Comparison of ENCODE assay signal across 23 mouse cellular contexts in the genomic region with DNA sequence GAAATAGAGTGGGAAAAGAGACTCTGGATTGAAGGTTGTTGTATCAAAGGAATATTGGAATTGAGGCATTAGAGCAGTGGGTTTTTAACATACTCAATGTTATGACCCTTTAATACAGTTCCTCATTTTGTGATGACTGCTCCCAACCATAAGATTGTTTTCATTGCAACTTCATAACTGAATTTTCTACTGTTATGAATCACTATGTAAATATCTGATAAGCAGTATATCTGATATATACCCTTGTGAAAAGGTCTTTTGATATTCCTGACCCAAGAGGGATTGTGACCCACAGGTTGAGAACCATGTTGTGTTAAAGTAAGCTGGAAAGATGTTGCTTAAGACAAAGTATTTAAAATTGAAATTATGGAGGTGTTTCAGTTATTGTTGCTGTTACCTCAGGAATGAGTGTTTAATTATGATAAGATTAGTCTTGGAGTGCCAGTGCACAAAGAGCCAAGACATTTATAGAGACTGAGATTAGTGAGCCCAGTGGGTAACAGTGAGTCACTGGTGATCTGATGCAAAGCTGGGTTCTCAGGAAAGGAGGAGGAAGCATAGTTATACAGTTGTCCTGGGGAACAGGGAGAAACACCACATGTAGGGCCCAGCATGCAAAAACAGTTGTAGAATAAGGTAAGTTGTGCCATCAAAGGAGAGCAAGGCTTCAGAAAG. TPM values are rescaled to one million over a fixed set of nuclear protein-coding genes. Genes with fewer than 3 reads are reported as not detected.
DNase-seq lines count a peak whose midpoint lies in the region; ATAC-seq and TF ChIP-seq lines count a peak whose summit lies in the region.
"Had no signal": no experiment of that assay in that cellular context is flagged by ENCODE, and none has a peak within 500 bp of the region (broad histone marks: within the 10 kb centered on the region; RNA-seq: fewer than 3 reads in every experiment).

No protein-coding gene starts in this region.

- intact Hi-C loops in heart, adult 2 months (cut with DNase I), result no loop called here

- no peak for TF ChIP-seq CTCF in heart, adult 2 months (IDR thresholded peaks at IDR 0.05)

- no peak for TF ChIP-seq POLR2A in heart, adult 2 months (IDR thresholded peaks at IDR 0.05; ENCODE audit: insufficient read depth, low read depth, low read length)

- H3K27ac ChIP-seq in heart, adult 2 months, result peak overlapping the region; percentile 4; the same call in 1 of the 2 replicates
- H3K27ac ChIP-seq in heart, embryonic 12.5 days (ENCODE audit: poor library complexity, severe bottlenecking), result no peak overlapping the region
- H3K27ac ChIP-seq: embryonic facial prominence, embryonic 15.5 days; forebrain, embryonic 10.5 days; heart, embryonic 10.5 days; limb, embryonic 13.5 days had no signal

- no peaks in the 10 kb centered on the region for H3K27me3 ChIP-seq in heart, adult 2 months (ENCODE audit: control insufficient read depth, insufficient read depth, low read length)
- H3K27me3 ChIP-seq in heart, embryonic 12.5 days (replicated peaks), result no peaks in the 10 kb centered on the region
- H3K27me3 ChIP-seq: embryonic facial prominence, embryonic 15.5 days; limb, embryonic 13.5 days; megakaryocyte, embryonic 14.5 days had no signal

- ATAC-seq in heart, embryonic 12.5 days (ENCODE audit: insufficient number of reproducible peaks, low FRiP score), result no peak
- peak; percentile 94 for ATAC-seq in megakaryocyte-erythroid progenitor cell, adult 5-6 weeks (replicated peaks; ENCODE audit: low FRiP score, low TSS enrichment, poor library complexity, severe bottlenecking)
- ATAC-seq: hindbrain, embryonic 16.5 days had no signal

- no peaks in the 10 kb centered on the region for H3K9me3 ChIP-seq in heart, embryonic 12.5 days (replicated peaks)
- H3K9me3 ChIP-seq: embryonic facial prominence, embryonic 15.5 days; forebrain, embryonic 10.5 days; heart, embryonic 10.5 days; limb, embryonic 13.5 days; megakaryocyte, embryonic 14.5 days had no signal

- H3K36me3 ChIP-seq in heart, adult 2 months (ENCODE audit: control insufficient read depth, insufficient read depth, low read length), result peaks cover 23% of the 10 kb centered on the region
- no peaks in the 10 kb centered on the region for H3K36me3 ChIP-seq in heart, embryonic 12.5 days
- H3K36me3 ChIP-seq: embryonic facial prominence, embryonic 15.5 days; forebrain, embryonic 10.5 days; limb, embryonic 13.5 days had no signal

- H3K4me2 ChIP-seq in heart, embryonic 12.5 days, result no peak overlapping the region
- H3K4me2 ChIP-seq: embryonic facial prominence, embryonic 15.5 days; limb, embryonic 13.5 days had no signal

- H3K4me1 ChIP-seq in heart, adult 2 months (ENCODE audit: control insufficient read depth, insufficient read depth, low read length), result peaks cover 3% of the 10 kb centered on the region
- peaks cover 3% of the 10 kb centered on the region; the same call in 1 of the 2 replicates for H3K4me1 ChIP-seq in heart, embryonic 12.5 days (replicated peaks)
- H3K4me1 ChIP-seq: embryonic facial prominence, embryonic 15.5 days; forebrain, embryonic 10.5 days; heart, embryonic 10.5 days had no signal

- peaks cover 2% of the 10 kb centered on the region; the same call in 1 of the 2 replicates for H3K79me2 ChIP-seq in heart, adult 2 months (replicated peaks; ENCODE audit: control insufficient read depth, insufficient read depth, low read length)

- H3K4me3 ChIP-seq in heart, adult 2 months, result no peak overlapping the region
- H3K4me3 ChIP-seq in heart, embryonic 12.5 days, result no peak overlapping the region
- H3K4me3 ChIP-seq: embryonic facial prominence, embryonic 15.5 days; forebrain, embryonic 10.5 days; heart, embryonic 10.5 days; limb, embryonic 13.5 days; megakaryocyte, embryonic 14.5 days had no signal

- no peak overlapping the region for H3K9ac ChIP-seq in heart, adult 2 months (ENCODE audit: low read depth, low read length)
- H3K9ac ChIP-seq in heart, embryonic 12.5 days, result no peak overlapping the region
- H3K9ac ChIP-seq: embryonic facial prominence, embryonic 15.5 days; limb, embryonic 13.5 days had no signal

- no peak for DNase-seq in heart, adult 2 months
- DNase-seq in 3T3-L1 (ENCODE audit: low read depth, low spot score), result peak; percentile 83
- peak; percentile 49 for DNase-seq in brain, adult 2 months (ENCODE audit: low read depth, low spot score)
- no peak for DNase-seq in embryo, embryonic 10.5 days (ENCODE audit: low spot score)
- DNase-seq in right cerebral cortex, adult 18-20 months, result no peak
- no peak for DNase-seq in adrenal gland, adult 8-10 months
- DNase-seq: adrenal gland, postnatal 14 days; cerebellum, adult 8-10 months; embryo, embryonic 11 days; gastrocnemius, postnatal 14 days; heart, postnatal 36 days; kidney, adult 2 months; kidney, postnatal 25 days; spleen, adult 18-20 months; thymus, postnatal 36 days had no signal

- no peak for TF ChIP-seq EP300 in heart, adult 2 months (IDR thresholded peaks at IDR 0.05; ENCODE audit: insufficient read depth, low read depth, low read length)

RNA-seq across cellular contexts. Expression of gene Rock2, which starts 25.6 kb away (rescaled TPM):
- total RNA-seq in heart, adult 2 months (2021), result 10 to 100 TPM; 78.0 to 80.2 TPM
- 11.2 and 27.6 TPM in 2 replicates for polyA plus RNA-seq in heart, adult 2 months (2012; rRNA removed)
- polyA plus RNA-seq in heart, embryonic 12.5 days (2016; fragmentation: Nextera tagmentation; extraction: Ambion mirVana), result 29.7 and 32.0 TPM in 2 replicates
- total RNA-seq in megakaryocyte-erythroid progenitor cell, adult 5-6 weeks (2014; fragmentation: Nextera tagmentation), result 34.9 and 39.7 TPM in 2 replicates
- 57.2 and 74.8 TPM in 2 replicates for total RNA-seq in megakaryocyte-erythroid progenitor cell, adult 5-6 weeks (2017)
- total RNA-seq in adrenal gland, adult 8-10 months (2022), result 100 to 1,000 TPM in 2 of 4 experiments, 10 to 100 TPM in 2; 75.8 to 109 (median 89.6) TPM

Comparison
In these comparisons a context has a peak if more than half of its experiments do, and no peak if none do; other contexts are left out.
1. DNase-seq: peak in 3T3-L1 (single experiment) and brain, adult 2 months (single experiment); none in heart, adult 2 months (0 of 2), embryo, embryonic 10.5 days (single experiment), right cerebral cortex, adult 18-20 months (single experiment) and adrenal gland, adult 8-10 months (single experiment).